Mouse (Mus musculus): Measurements from ENCODE around the gene Gm17174. TPM values are rescaled to one million over a fixed set of nuclear protein-coding genes. Genes with fewer than 3 reads are reported as not detected.

Gene Gm17174
- total RNA-seq, 1 experiment = not detected

DNA sequence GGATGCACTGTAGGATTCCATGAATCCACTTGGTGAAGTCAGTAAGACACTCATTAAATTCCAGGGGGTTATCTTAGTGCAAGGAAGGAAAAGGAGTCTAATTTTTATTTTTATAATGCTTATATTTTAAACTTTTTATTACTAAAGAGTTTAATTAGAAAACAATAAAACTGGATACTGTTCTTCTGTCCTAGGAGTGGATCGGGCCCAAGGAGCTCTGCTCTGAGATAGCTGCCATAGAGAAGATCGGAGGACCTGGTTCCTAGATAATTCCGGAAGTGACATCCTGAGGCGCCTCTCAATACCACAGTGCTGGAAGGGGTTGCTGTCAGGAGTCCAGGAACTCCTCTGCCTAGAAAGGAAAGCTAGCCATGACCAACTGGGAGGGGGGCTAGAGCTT, 39.4 kb downstream of the Gm17174 start, which contains the start of gene Gm5622:
TSS of gene Gm5622 (plus strand) at position 301 of the 400 bp plus-strand sequence.
- H3K4me1 ChIP-seq (ENCODE audit: control insufficient read depth in 2 of 2, insufficient read depth in 2 of 2, low read length in 2 of 2, poor library complexity in 1 of 2) = no peaks in the 10 kb centered on the region
- H3K27ac ChIP-seq (ENCODE audit: insufficient read depth, low read depth, low read length, poor library complexity, severe bottlenecking) = no peak within 1 kb of the TSS
- H3K4me3 ChIP-seq (ENCODE audit: insufficient read depth in 1 of 2, low read depth in 1 of 2, low read length in 2 of 2, poor library complexity in 1 of 2, severe bottlenecking in 1 of 2) = no peak within 1 kb of the TSS
- DNase-seq (ENCODE audit: low read depth, low spot score) = no peak
- no peaks in the 10 kb centered on the region for H3K36me3 ChIP-seq (ENCODE audit: control insufficient read depth, insufficient read depth, low read length, poor library complexity, severe bottlenecking)
- no peak within 1 kb of the TSS for H3K9ac ChIP-seq (ENCODE audit: insufficient read depth, low read depth, low read length, poor library complexity, severe bottlenecking)
- in situ Hi-C loops (cut with MboI; ENCODE audit: low sequenced_read_pairs in 2 of 2, unreplicated experiment in 2 of 2) = no loop called here
- TF ChIP-seq MAFK (IDR thresholded peaks at IDR 0.05; ENCODE audit: insufficient read depth, low read depth, low read length) (no peak), HCFC1 (IDR thresholded peaks at IDR 0.05; ENCODE audit: borderline replicate concordance, insufficient read depth, low read length) (no peak), CHD2 (IDR thresholded peaks at IDR 0.05; ENCODE audit: low read depth, low read length) (no peak), ZC3H11A (IDR thresholded peaks at IDR 0.05; ENCODE audit: borderline replicate concordance, low read depth, low read length) (no peak), ZNF384 (IDR thresholded peaks at IDR 0.05; ENCODE audit: low read depth, low read length) (no peak)
- H3K9me3 ChIP-seq (ENCODE audit: control insufficient read depth, insufficient read depth, low read depth, low read length) = no peaks in the 10 kb centered on the region

Other genes with a start within 250 kb of the Gm17174 start
- not detected in 2 replicates for gene Gm7247, start 230.4 kb downstream of the Gm17174 start, total RNA-seq (2012; rRNA removed)
- not detected in 2 replicates for gene Vmn2r88, start 181.3 kb downstream of the Gm17174 start, total RNA-seq (2012; rRNA removed)
- gene Vmn2r89, start 140.3 kb downstream of the Gm17174 start, total RNA-seq (2012; rRNA removed) = not detected in 2 replicates
- not detected in 2 replicates for gene Gm5622, start 39.3 kb downstream of the Gm17174 start, total RNA-seq (2012; rRNA removed)
- not detected in 2 replicates for gene Gm17175, start 18.1 kb downstream of the Gm17174 start, total RNA-seq (2012; rRNA removed)
- gene Gm17078, start 19.2 kb upstream of the Gm17174 start, total RNA-seq (2012; rRNA removed) = not detected in 2 replicates
- not detected in 2 replicates for gene Gm4181, start 43.5 kb upstream of the Gm17174 start, total RNA-seq (2012; rRNA removed)
- not detected in 2 replicates for gene Gm17079, start 103.3 kb upstream of the Gm17174 start, total RNA-seq (2012; rRNA removed)
- not detected in 2 replicates for gene Gm5800, start 125.0 kb upstream of the Gm17174 start, total RNA-seq (2012; rRNA removed)
- gene Ang4, start 181.5 kb upstream of the Gm17174 start, total RNA-seq (2012; rRNA removed) = not detected in 2 replicates
- gene AY358078, start 207.9 kb upstream of the Gm17174 start, total RNA-seq (2012; rRNA removed) = not detected in 2 replicates